1 mouse cellular context compared by ENCODE assay signal in genomic region chr10:79959847-79960601, GRCm38 (mm10).
A peak's percentile ranks its signal among the peaks of the same experiment; 100 is the strongest.
TF ChIP-seq lines count a peak whose summit lies in the region.

Gene Wdr18, plus strand, starts transcription at chr10:79960152.

TF ChIP-seq in CH12.LX, 34 proteins besides CTCF, POLR2A, EP300 and RAD21 (continued from another document):
- TF ChIP-seq CHD2 (IDR thresholded peaks at IDR 0.05; ENCODE audit: low read length), result no peak
- TF ChIP-seq TCF12 (IDR thresholded peaks at IDR 0.05; ENCODE audit: low read depth, low read length), result peak; percentile 92
- peak; percentile 90 for TF ChIP-seq NRF1 (IDR thresholded peaks at IDR 0.05; ENCODE audit: low read depth, low read length)
- peak; percentile 98 for TF ChIP-seq MXI1 (IDR thresholded peaks at IDR 0.05; ENCODE audit: low read depth, low read length)
- peak; percentile 61 for TF ChIP-seq SMC3 (IDR thresholded peaks at IDR 0.05; ENCODE audit: low read depth, low read length)
- TF ChIP-seq NELFE (IDR thresholded peaks at IDR 0.05; ENCODE audit: low read depth, low read length), result peak; percentile 82
- TF ChIP-seq USF2 (conservative IDR thresholded peaks at IDR 0.05; ENCODE audit: low read depth, low read length), result no peak
- no peak for TF ChIP-seq USF1 (IDR thresholded peaks at IDR 0.05; ENCODE audit: low read depth, low read length)
- no peak for TF ChIP-seq ETS1 (conservative IDR thresholded peaks at IDR 0.05; ENCODE audit: low read depth, low read length)
- no peak for TF ChIP-seq ZKSCAN1 (IDR thresholded peaks at IDR 0.05; ENCODE audit: borderline replicate concordance, low read depth, low read length)
- TF ChIP-seq KAT2A (IDR thresholded peaks at IDR 0.05; ENCODE audit: insufficient replicate concordance, low read length), result peak; percentile 82; the same call in 1 of the 2 replicates
- no peak for TF ChIP-seq MAZ (IDR thresholded peaks at IDR 0.05; ENCODE audit: low read depth, low read length)
TF ChIP-seq in CH12.LX: peak in this region for 16.
